Mouse (Mus musculus) frontal cortex, postnatal 10 days (tissue): ENCODE measurements around the gene Slc44a2.
A peak's percentile ranks its signal among the peaks of the same experiment; 100 is the strongest.
"Not testable (repeated sequence)": the region's sequence is repeated elsewhere in the genome, so short reads cannot be mapped to it uniquely, and the experiment has no call there.

Experiments used
- DNase-seq, 2 experiments: peaks; one replicate each; pipeline ENCODE4 v3.0.0; 2022; ENCODE audit warnings: low spot score in 2 of 2, mixed read lengths in 1 of 2

Slc44a2 gene

DNA sequence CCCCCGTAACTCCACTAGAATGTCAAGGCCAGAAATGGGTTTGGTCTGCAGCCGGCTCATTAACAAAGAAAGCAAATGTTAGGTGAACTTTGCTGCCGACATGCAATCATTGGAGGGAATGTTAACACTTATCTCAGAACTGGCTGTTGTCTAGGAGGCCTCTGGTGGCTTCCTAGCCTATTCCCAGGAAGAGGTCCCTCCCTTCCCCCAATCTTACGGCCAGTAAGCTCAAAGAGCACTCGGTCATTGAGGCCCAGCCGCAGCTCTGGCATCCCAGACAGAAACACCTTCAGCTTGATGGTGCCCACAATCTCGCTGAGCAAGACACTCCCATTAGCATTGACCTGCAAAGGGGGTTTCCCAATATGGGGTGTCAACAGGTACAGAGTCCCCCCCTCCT lies 15.4 kb upstream of the Slc44a2 start:
- DNase-seq, result no peak

DNA sequence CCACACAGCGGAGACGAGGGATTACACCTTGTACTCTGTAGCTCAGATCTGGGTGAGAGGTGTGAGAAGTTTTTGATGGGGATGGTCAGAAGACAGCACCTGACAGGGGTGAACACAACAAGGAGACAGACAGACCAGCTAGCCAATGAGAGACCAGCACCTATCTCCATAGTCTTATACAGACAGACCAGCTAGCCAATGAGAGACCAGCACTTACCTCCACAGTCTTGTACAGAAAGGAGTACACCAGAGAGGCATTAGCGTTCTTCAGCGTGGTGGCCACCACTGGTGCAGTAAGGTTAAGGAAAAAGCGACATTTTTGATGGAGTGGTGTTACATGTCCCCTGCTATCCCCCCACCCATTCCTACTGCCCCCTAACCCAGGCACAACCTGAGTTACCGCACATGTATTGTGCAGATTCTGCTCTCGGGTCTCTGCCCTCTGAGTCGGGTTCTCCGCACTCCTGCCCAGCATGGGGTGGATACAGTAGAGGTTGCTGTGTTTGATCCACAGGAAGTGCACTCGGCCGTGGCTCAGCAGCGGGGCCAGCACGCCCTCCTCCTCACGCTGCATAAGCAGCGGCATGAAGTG lies 11.3 kb upstream of the Slc44a2 start:
- no peak for DNase-seq

DNA sequence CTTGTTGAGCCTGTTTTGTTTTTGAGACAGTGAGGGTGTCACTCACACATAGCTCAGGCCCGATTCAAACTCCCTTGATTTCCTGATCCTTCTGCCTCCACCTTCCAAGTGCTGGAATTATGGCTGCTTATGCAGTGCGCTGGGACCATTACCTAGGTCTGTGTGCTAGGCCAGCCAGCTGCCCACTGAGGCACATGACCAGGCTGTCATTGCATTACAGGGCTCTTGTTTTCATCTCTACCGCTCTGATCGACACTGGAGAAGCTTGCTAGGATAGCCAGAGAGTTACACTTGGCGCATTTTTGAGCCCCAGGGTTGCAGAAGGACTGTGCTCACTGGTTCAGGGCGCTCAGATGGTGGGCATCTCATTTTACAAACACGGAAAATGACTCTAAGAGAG lies 8.8 kb upstream of the Slc44a2 start:
- no peak for DNase-seq

DNA sequence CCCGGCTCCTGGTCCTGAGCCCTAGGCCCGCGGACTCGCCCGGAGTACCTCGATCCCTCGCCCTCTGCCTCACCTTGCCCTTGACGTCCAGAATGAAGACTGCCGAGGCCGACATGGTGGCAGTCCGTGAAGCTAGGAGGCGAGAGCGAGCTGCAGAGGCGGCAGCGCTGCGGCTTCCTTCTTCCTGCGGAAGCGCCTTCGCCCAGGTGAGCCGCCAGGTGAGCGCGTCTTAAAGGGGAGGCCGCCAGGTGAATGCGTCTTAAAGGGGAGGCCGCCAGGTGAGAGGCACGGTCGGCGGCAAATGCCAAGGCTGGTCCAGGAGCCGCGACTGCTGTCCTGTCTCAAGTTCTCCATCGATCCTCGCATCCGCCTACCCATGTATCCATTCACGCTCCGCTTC lies 8.4 kb upstream of the Slc44a2 start, which contains the start of gene Ap1m2:
TSS of gene Ap1m2 (minus strand) at position 204 of the 400 bp plus-strand sequence.
- no peak for DNase-seq

DNA sequence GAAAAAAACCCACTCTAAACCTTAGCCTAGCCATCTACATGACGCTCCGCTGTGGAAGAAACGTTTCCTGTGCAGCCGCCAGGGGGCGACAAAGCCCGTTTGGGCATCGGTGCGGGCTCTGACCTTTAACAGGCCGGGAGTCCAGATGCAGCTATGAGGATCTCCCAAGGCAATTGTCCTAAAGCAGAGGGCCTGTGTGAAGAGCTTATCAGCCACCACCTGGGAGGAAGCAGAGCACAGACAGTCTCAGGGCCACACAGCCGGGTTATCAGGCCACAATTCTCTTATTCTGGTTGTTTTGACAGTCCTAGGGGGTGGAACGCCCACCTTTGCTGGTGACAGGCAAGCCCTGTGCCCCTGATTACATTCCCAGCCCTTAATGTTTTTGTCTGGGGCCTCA lies 7.1 kb upstream of the Slc44a2 start:
- DNase-seq, result peak; percentile 48 to 69

DNA sequence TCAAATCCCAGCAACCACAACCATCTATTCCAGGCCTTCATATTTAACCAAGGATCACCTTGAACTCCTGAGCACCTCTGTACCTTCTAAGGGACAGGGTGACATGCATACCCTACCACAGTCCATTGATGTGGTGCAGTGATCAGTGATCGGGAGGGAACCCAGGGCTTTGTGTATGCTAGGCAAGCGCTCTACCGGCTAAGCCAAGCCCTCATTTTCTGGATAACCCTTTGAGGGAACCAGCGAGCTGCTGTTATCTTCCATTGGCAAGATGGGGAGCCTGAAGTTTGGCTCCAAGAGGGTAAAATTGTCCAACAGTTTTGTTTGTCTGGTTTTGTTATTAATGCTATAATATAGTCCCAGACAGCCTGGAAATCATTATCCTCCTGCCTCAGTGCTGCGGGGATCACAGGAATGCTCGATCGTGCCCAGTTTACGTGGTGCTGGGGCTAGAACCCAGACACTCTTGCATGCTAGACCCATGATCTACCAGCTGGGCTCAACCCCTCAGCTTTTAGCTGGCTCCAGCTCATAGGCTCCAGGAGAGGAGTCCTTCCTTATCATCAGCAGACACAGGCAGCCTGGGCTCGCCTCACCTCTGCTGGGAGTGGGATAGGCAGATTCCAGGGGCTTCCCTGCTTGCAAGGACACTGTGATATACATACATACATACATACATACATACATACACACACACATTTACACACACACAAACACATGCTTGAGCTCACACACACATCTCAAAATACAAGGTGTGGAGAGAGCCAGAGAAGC lies 5.9 kb upstream of the Slc44a2 start:
- no peak for DNase-seq

DNA sequence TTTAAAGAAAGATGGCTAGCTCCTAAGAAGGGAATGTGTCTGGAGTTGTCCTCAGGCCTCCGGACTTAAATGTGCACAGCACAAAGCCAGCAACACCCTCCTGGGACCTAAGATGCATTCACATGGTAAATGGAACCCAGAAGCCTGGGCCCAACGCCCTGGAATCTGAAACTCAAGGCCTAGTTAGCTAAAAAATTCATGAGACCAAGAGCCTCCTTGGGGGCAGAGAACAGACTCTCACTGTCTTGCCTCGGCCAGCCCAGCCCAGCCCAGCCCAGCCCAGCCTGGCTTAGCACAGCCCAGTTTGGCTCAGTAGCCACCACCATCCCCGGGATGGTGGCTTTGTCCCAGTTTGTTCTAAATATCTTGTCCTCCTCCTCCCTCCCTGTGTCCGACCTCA lies 5.1 kb upstream of the Slc44a2 start:
- DNase-seq, result no peak

DNA sequence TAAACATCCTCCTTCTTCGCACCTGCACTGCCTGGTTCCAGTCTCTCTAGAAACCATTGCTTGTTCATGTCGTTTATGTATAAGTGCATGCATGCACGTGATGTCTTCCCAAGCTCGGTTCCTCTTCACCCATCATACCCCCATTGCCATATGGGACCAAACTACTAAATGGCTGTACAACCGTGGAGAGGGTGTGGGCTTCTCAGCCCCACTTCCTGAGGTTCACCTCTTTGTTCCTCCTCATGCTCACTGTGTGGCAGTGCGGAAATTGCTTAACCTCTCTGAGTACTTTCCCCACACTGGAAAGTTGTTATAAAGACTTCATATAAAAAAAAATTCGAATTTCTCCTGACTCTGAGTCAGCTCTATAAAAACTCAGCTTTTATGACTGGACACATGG lies 3.8 kb upstream of the Slc44a2 start:
- DNase-seq, result no peak

DNA sequence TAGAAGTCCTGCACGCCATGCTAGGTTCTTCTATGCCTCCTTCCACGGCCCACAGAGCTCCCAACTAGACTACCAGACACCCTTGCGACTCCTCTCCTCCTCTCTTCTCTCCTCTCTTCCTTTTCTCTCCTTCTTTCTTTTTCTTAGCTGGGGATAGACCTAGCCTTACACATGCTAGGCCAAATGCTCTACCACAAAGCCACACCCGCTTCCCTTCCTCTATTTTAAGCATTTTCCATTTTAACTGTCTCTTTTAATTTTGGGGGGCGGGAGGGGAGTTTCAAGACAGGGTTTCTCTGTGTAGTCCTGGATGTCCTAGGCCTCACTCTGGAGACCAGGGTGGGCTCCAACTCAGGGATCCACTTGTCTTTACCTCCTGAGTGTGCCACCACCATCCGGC lies 1.7 kb upstream of the Slc44a2 start:
- no peak for DNase-seq

DNA sequence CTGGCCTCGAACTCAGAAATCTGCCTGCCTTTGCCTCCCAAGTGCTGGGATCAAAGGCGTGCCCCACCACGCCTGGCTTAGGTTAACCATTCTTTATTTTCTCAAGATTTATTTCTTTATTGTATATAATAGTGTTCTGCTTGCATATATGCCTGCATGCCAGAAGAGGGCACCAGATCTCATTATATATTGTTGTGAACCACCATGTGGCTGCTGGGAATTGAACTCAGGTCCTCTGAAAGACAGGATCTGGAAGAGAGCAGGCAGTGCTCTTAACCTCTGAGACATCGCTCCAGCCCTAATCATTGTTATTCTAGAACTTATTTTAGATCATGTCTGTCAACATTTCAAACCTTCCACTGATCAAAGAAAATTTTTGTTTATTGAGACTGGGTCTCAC lies 995 bp upstream of the Slc44a2 start:
- DNase-seq, result no peak

DNA sequence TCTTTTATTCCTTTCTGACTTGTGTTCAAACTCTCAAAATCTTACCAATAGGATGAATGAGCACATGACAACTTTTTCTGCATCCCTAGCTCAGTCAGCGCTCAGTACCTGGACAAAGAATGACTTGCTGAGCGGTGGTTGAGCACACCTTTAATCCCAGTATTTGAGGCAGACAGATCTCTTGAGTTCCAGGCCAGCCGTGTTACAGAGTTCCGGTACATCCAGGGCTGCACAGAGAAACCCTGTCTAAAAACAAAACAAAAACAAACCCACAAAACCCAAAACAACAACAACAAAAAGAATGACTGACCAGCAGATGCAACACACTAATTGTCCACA lies 249 bp upstream of the Slc44a2 start:
- DNase-seq, result no peak

DNA sequence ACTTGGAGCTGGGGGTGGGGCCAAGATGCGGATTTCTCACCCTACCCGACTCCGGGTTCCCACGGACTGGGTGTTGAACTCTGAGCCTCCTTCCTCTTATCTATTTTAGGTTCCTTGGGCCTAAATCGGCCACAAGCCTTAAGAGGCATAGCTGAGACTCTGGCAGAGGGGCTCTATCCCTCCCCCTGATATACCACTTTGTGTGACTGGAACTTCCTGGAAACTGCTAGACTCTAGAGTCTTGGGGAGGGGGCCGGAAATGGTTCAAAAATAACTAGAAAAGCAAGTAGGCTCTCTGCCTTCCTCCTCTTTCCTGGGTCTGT lies 976 bp downstream of the Slc44a2 start:
- DNase-seq, result peak in 1 of 2 experiments; percentile 39

DNA sequence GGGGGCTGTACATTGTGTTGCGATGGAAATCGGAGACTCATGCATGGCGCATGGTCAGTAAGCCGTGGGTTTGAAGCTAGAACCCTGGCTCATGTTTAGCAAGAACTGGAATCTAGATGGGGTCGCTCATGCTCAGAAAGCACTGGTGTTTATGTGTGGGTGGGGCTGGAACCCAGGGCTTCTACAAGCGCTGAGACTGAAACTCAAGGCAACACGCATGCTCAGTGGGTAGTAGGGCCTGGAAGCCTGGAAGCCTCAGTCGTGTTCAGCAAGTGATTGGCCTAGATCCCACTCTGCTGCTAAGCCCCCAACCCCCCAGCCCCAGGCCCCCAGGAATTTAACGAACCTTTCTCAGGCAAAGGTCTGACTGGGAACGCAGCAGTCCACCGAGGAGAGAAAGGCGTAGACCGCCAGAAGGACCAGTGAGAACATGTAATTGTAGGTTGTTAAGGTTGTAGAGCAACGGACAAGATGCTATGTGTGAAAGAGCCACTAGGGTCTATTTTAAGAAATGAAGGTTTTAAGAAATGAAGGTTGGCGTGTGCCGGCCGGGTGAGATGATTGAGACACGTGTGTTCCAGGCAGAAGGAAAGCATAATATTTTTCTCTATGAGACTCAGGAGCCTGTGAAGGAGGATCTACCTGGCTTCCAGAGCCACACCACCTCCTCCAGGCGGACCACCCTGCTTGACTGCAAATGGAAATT lies 1.9 kb downstream of the Slc44a2 start:
- DNase-seq, result no peak

DNA sequence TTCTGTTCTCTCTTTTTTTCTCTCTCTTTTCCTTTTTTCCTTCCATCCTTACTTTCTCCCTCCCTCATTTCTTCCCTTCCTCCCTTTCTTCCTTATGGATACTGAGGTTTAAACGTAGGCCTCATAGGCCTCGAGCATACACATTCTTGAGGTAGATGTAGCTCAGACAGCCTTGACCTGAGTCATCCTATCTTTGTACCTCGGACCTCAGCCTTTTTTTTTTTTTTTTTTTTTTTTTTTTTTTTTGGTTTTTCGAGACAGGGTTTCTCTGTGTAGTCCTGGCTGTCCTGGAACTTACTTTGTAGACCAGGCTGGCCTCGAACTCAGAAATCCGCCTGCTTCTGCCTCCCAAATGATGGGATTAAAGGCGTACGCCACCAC lies 2.4 kb downstream of the Slc44a2 start:
- DNase-seq, result not testable (repeated sequence)

DNA sequence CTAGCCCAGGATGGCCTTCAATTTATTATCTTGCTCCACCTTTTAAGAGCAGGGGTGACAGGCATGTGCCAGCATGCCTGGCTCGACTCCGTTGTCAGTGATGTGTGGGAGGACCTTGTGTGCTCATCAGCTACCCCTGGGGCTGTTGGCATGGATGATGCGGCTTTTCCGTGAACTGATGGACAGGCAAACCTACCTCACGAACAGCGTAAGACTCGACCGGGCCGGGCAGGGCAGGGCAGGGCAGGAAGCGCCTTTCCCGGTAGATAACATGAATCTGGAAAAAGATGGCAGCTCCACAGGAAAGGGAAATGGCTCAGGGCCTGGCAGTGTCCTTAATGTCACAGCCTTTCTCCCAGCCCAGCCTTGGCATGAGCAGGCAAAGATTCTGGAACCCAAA lies 3.8 kb downstream of the Slc44a2 start:
- no peak for DNase-seq

DNA sequence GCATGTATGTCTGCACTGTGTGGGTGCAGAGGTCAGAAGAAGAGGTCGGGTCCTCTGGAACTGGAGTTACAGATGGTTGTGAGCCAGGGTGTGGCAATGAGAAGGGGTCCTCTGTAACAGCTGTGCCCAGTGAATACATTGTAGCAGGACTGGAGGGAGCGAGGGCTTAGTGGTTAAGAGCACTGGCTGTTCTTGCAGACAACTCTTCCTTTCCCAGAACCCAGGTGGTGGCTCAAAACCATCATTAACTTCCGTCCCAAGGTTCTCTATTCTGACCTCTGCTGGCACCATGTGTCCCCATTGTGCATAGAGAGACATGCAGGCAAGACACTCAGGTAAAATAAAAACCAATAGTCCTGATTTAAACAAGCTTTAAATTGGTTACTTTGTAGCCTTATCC lies 7.1 kb downstream of the Slc44a2 start:
- DNase-seq, result no peak

DNA sequence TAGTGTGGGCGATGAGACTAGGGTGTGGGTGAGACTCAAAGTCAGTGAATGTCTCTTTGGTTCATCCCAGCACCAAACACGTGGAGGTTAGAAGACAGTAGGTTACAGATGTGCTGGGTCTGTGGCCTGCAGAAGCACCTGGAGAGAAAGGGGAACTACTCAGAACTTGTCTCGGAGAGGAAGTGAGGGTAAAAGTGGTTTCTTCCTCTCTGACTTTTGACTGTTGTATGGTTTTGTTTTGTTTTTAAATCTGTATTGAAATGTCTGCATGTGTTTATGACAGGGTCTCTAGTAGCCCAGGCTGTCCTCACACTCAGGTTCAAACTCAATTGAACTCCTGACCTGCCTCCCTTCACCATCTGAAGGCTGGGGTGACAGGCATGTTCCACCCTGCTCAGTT lies 7.5 kb downstream of the Slc44a2 start:
- DNase-seq, result no peak

DNA sequence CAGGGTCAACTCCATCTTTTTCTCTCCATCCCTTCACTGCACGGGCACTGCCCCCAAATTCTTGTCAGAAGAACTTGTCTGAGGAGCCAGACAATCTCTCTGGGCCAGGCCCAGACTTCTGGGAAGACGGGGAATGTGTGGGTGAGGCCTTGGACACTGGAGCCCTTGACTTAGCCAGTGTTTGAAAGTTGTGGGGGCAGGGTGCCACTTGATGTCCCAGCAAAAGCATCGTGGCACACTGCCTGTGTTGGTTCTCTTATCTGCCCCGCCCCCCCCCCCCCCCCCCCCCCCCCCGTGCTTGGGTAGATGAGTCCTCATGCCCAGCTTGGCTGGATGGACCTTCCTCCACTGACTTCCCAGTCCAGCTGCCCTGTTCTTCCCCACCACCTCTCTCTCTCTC lies 8.5 kb downstream of the Slc44a2 start:
- no peak for DNase-seq

DNA sequence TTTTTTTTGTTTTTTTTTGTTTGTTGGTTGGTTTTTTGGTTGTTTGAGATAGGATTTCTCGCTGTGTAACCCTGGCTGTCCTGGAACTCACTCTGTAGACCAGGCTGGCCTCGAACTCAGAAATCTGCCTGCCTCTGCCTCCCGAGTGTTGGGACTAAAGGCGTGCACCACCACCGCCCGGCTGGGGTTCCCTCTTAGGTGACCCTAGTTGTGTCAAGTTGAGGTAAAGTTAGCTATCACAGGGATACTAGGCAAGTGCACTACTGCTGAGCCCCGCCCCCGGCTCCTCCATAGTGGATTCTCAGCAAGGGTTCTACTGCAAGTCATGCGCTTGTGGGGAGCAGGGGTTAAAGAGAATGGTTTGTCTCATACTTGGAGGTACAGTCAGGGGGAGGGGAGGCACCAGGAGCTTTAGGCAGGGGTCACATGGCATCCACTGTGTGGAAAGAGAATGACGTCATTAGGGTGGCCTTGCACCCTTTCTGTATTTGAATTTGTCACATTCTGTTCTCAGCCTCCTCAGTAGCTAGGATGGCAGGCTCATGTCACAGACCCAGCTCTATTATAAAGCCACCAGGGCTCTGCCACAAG lies 9.3 kb downstream of the Slc44a2 start:
- no peak for DNase-seq

DNA sequence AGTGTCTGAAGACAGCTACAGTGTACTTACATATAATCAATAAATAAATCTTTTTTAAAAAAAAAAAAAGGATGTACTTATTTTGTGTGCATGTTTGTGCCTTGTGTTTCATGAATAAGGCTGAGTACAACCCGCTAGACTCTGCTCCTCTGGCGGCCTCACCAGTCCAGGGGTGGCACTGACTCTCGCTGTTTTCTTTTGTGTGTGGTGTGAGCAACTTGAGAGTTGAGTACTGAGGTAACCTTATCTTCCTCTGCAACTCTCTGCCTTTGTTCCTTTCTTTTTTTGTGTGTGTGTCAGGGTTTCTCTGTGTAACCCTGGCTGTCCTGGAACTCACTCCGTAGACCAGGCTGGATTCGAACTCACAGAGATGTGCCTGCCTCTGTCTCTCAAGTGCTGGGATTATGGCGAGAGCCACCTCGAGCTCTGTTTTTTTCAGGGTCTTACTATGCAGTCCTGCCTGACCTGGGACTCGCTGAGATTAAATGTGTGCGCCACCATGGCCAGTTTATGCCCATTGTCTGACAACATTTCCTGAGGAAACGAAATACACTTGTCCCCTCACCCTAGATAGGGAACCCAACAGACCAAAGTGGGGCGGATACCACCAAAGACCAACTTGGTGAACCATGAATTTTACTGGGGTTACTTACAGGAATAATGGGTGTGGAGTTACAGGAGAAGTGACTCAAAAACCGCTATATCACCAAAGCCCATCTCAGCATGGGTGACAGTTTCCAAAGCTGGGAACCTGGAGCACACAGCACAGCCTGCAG lies 11.1 kb downstream of the Slc44a2 start:
- DNase-seq, result no peak

DNA sequence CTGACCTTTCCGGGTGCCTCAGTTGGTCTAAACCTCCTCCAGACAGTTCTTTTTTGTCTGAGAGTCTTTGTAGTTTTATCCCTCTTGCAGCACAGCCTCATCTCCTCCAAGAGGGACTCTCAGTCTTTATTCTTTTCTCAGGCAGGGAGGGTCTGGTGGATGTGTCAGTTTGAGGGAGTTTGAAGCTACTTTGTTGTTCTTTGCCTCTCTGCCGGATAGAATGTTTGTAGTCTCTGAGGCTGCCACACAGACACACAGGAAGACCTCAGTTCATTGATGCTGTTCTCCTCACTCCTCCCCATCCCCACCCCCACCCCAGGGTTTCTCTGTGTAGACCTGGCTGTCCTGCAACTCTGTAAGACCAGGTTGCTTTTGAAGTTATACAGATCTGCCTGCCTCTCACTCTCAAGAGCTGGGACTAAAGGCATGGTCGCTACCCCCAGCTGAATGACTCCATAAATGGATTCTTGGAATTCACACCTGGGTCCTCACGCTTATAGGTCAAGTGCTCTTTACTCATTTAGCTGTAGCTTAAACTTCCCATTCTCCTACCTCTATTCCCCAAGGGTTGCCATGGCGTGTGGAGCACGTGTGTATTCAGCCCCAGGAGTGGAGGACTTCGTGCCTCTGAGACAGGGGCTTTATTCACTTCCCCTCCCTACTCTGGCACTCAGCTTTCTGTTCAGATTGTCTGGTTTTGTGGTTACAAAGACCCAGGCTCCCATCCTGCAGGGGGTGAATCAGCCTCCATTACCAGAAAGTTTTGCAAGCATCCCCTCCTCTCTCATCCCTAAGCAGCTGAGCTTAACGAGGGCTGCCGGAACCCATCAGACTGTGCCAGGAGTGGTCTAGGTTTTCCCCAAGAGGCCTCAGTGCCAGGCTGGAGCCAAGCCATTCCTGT lies 11.9 kb downstream of the Slc44a2 start:
- DNase-seq, result no peak
